Mouse (Mus musculus) monocyte, adult 5-6 weeks (primary cell): ENCODE measurements around the gene Gm1043. TPM values are rescaled to one million over a fixed set of nuclear protein-coding genes. Genes with fewer than 3 reads are reported as not detected.

Experiments
- ATAC-seq: fragments of 153-309, 156-312 bp; replicated peaks from 2 replicates; pipeline ENCODE4 v1.8.0; 2017; ENCODE audit warnings: mild to moderate bottlenecking; ENCODE audit not compliant: low TSS enrichment, insufficient number of reproducible peaks, severe bottlenecking, poor library complexity, low FRiP score
- total RNA-seq: library from RNA; stranded (forward); fragments of 200-1000, 200-491, 200-594 nt; gene quantifications from 3 replicates; pipeline ENCODE4 v1.2.3, GENCODE M21; 2017

Gm1043 gene
- total RNA-seq, 1 experiment from 2014 or later, result 1.8 TPM

DNA sequence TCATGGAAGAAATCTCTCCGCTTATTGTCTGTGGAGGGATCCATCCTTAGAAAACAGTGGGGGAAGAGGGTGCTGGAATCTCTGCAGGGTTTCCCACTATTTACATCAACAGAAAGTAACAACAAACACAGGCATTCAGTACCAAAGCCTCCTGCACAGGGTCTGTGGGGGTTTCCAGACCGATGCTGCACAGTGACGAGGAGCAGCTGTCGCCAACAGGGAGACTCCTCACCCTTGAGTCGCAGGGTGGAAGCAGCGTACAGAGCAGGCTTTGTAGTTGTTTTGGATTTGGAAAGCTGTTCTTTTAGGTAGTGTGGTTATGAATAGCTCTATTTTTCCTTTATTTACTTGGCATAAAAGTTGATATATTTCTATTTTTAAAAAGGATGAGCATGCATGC is 16.9 kb downstream of the Gm1043 start:
- no peak for ATAC-seq

DNA sequence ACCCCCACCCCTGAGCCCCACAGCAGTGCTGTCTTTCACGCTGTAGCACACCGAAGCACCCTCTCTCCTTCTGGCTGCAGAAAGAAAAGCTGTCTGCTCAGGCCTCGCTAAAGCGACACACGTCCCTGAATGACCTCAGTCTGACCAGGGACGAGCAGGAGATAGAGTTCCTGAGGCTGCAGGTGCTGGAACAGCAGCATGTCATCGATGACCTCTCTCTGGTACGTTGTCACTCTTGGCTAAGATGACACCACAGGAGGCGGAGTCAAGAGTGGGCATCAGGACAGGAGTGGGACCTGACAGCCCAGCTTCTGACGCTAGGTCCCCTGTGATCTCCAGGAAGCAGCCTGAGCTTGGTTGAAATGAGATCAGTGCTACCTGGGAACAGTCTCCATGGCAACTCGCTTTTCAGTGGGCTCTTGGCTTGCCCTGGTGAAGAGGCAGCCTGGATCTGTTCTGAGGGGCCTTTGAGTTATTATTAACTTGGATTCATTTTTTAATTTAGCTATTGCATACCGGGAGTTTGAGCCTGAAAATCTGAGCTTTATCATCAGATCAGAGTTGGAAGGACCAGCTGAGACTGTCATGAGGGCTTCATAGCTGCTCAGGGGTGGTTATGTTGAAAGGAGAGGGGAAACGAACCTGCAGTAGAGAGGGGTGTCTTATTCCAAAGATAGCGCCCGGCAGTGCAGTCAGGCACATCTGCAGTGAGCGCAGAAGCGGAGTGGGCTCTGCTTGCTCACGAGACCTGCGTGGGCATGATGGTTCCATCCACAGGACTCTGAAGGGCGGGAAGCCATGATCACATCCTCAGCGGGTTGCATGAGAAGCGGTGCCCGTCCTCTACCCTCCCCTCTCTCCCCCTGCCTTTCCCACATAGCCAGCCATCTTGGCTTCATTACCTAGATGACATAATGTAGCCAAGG is 20.6 kb downstream of the Gm1043 start:
- ATAC-seq, result no peak

DNA sequence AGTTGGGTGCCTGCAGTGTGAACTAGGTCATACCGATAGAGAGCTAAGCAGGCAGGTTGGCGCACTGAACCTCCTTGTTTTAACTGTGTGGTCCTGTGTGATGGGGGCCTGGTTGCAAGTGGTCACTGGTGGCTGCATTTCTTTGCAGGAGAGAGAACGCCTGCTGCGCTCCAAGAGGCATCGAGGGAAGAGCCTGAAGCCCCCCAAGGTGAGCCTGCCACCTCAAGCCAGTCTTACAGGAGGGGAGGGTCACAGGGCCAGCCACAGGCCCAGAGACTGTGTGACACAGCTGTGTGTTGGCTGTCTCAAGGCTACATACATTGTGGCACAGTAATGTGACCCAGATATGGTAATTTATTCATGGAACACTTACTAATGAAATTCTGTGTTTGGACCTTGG is 21.9 kb downstream of the Gm1043 start:
- ATAC-seq, result no peak

- no peak for ATAC-seq
Observed at GRCm38 (mm10) chr5:37107611-37108010, 22.4 kb downstream of the Gm1043 start.

DNA sequence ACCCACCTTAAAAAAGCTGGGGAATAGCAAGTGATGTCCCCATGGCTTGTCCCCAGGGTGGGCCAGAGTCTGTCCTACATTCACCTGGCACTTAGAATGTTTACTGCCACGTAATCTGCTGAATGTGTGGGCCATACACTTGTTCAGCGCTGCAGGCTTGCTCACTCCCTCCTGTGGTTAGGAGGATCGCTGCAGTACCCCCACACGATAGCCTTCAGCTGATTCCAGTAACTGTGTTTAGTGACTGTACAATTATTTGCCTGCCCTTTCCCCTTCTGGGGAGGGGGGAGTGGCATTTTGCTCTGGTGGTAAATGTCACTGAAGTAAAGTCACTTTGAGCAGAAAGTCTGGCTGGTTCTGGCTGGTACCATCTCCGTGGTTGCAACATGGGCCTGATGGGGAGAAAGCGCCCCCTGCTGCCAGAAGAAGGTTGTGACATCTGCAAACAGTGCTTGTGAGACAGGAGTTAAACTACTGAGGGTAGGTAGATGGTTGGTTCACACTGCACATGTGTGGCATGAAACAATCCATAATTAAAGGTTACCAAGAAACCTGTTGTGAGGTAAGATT is 24.2 kb downstream of the Gm1043 start:
- ATAC-seq, result peak; percentile 48; the same call in 1 of the 2 replicates

GRCm38 (mm10) chr5:37112389-37112788 is 27.2 kb downstream of the Gm1043 start:
- ATAC-seq, result no peak

DNA sequence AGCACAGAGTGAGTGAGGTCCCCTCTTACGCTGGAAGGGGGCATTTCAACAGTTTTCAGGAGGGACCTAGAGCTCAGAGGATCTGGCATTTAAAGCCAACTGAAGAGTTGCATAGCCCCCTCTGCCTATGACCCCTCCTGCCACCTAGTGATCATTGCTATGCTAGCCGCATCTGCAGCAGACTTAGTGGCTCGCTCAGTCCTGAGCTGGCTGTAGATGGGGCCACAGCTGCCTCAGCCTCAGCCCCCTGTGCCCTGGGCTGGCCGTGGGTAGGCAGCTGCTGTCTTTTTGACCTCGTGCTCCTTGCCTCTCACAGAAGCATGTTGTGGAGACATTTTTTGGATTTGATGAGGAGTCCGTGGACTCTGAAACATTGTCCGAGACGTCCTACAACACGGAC is 32.0 kb downstream of the Gm1043 start:
- no peak for ATAC-seq

GRCm38 (mm10) chr5:37118242-37118641 is 33.1 kb downstream of the Gm1043 start:
- ATAC-seq, result no peak; the same call in 1 of the 2 replicates

GRCm38 (mm10) chr5:37121186-37121680 is 36.1 kb downstream of the Gm1043 start:
- no peak for ATAC-seq

DNA sequence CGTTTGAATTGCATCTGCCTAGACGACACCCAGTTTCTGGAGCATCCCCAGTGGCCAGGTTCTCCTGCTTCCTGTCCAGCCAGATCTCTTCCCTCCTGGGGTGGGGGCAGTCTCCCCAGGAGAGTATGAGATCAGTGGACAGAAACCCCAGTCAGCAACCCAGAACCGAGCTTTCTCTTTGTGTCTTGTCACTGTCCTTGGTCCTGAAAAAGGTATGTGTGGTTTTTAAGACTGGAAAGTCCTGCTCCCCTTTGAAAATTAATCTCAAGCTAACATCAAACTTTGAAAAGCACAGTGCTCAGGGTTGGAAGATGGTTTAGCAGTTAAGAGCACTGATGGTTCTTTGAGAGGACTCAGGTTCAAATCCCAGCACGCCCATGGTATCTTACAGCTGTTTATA is 46.7 kb downstream of the Gm1043 start:
- no peak for ATAC-seq

DNA sequence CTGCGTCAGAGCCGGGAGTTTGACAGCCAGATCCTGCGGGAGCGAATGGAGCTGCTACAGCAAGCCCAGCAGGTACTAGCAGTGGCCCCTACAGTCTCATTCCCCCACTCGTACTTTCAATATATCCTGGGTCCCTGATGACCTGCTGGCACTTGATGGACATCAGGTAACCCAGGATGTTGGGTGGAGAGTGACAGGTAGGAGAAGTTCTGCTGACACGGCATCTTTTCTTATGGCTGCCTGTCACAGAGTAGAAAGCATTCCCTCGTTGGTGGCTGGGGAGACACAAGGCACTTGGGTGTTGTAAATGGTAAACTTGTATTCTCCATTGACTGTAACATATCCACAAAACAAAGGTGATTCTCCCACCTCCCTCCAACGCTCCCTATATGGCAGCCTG is 56.6 kb downstream of the Gm1043 start:
- ATAC-seq, result no peak

- no peak for ATAC-seq
Observed at GRCm38 (mm10) chr5:37147536-37147935, 62.4 kb downstream of the Gm1043 start.

GRCm38 (mm10) chr5:37150650-37151049 is 65.5 kb downstream of the Gm1043 start:
- no peak for ATAC-seq

DNA sequence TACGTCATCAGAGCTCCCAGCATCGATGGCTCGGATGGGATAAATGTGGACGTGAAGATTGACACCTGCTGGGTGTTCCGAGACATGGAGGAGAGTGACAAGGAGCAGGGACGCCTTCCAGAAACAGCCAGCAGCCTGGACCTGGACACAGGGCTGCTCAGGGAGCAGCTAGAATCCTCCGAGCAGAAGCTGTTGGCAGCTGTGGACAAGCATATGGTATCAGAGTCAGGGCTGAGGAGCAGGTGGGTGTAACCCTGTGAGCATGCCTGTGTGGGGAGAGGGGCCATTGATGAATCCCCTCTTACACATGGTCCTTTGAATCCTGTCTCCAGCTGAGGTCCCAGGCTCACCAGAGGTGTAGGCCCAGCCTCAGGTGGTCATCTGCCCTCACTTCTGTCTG is 69.3 kb downstream of the Gm1043 start:
- no peak for ATAC-seq

GRCm38 (mm10) chr5:37158408-37158807 is 73.2 kb downstream of the Gm1043 start:
- no peak for ATAC-seq

DNA sequence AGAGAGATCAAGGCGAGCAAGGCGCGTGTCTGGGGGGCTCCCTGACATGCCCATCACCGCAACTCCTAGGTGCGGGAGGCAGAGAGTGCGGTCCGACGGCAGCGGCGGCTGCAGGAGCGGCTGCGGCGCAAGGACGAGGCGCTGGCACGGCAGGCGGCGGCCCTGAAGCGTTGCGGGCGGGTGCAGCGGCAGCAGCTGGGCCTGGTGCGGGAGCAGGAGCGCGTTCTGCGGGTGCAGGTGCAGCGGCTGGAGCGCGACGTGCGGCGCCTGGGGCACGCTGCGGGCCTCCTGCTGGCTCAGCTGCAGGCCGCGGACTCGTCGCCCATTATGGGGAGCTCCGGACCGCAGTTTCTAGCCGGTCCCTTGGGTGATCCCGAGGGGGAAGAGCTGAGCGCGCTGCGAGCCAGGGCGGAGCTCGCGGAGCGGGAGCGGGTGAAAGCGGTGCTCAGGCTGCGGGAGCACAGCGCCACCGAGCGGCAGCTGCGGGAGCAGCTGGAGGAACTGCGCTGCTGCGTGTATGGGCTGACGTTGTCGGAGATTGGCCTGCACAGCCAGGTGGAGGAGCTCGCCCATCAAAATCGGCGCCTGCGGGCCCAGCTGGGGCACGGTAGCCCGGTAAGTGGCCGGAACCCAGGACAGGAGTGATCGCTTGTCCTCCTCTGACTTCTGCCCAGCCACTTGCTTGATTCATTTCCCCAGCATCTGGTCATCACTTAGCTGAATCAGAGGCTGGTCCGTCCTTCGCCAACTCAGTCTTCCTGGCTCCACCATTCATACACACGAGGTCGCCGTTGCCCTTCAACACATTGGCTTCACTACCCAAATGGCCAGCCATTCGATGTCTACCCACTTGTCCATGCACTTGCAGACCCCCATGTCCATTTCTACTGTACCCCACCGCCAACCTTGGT is 78.0 kb downstream of the Gm1043 start:
- ATAC-seq, result no peak

- no peak for ATAC-seq
Observed at GRCm38 (mm10) chr5:37176466-37176865, 91.3 kb downstream of the Gm1043 start.

DNA sequence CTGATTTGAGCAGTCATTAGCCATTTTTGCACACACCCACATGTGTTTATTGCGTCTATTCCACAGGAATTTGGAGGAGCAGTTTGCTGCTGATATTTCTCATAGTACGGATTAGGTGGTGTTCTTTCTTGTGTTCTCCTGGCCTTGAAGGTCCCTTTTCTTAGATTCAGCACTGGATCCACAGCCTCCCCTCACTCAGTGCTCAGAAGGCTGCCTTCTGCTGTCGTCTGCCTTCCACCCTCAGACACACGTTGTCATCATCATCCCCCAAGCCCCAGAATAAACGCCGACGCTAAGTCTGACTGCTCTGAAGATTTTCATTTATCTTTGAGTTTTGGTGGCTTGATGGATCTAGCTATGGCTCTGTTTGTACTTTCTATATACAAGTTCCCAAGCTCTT is 91.9 kb downstream of the Gm1043 start:
- ATAC-seq, result no peak

DNA sequence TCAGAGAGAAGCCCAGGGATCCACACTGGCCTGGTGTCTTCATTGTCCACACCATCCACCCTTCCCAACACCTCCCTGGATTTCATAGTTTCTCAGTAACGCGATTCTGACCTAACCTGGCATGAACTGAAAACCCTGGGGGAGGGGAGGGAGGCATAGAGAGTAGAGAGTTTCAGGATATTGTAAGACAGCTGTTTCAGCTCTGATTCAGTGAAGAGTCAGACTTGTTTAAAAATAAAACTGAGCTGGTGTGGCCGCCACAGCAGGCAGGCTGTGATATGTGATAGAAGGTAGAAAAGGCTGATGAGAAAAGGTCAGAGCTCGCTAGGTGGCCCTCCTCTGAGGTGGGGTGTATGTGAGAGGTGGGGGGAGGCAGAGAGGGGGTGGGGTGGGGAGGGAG is 93.6 kb downstream of the Gm1043 start:
- ATAC-seq, result no peak
